Mouse (Mus musculus) heart, embryonic 13.5 days (tissue): ENCODE measurements at regions not wholly inside any gene's neighbourhood (a gene's known extent, or its start where the extent isn't known, plus 50 kb on each side); places are given as distances from the start of the nearest gene placed in this dataset.
A peak's percentile ranks its signal among the peaks of the same experiment; 100 is the strongest.
"Not testable (repeated sequence)": the region's sequence is repeated elsewhere in the genome, so short reads cannot be mapped to it uniquely, and the experiment has no call there.

Experiments
- ATAC-seq: fragments of 200-750 bp; cut with Nextera tagmentation; 2 replicates; pipeline ENCODE4 v1.8.0; 2017; ENCODE audit warnings: moderate TSS enrichment; ENCODE audit not compliant: insufficient number of reproducible peaks, low FRiP score, low TSS enrichment; ENCODE audit errors: extremely low read depth
- H3K27ac ChIP-seq: fragments of 300-500 bp; sonication (generic); replicated peaks from 2 replicates; pipeline ENCODE4 v1.5.1; 2015; ENCODE audit warnings: moderate library complexity, mild to moderate bottlenecking, inconsistent platforms
- H3K27me3 ChIP-seq: fragments of 300-500 bp; sonication (generic); replicated peaks from 2 replicates; pipeline ENCODE4 v1.6.1; 2015; ENCODE audit warnings: mild to moderate bottlenecking, inconsistent platforms
- H3K36me3 ChIP-seq: fragments of 300-500 bp; sonication (generic); 2 replicates; pipeline ENCODE4 v1.6.1; 2015; ENCODE audit warnings: mild to moderate bottlenecking, inconsistent platforms
- H3K4me1 ChIP-seq: fragments of 300-500 bp; sonication (generic); 2 replicates; pipeline ENCODE4 v1.6.1; 2015; ENCODE audit warnings: inconsistent platforms
- H3K4me2 ChIP-seq: fragments of 300-500 bp; sonication (generic); 2 replicates; pipeline ENCODE4 v1.6.1; 2015; ENCODE audit warnings: inconsistent platforms, mild to moderate bottlenecking, moderate library complexity
- H3K4me3 ChIP-seq: fragments of 300-500 bp; sonication (generic); 2 replicates; pipeline ENCODE4 v1.5.1; 2015; ENCODE audit warnings: moderate library complexity, mild to moderate bottlenecking, inconsistent platforms
- H3K9ac ChIP-seq: fragments of 300-500 bp; sonication (generic); 2 replicates; pipeline ENCODE4 v1.6.1; 2015; ENCODE audit warnings: inconsistent platforms, mild to moderate bottlenecking, moderate library complexity
- H3K9me3 ChIP-seq: fragments of 300-500 bp; sonication (generic); 2 replicates; pipeline ENCODE4 v1.6.1; 2016; ENCODE audit warnings: inconsistent platforms
- WGBS: fragments of 180-500 bp; shearing (Covaris S2); methylation state at CpG from one replicate; pipeline ENCODE4 v1.1.7; 2015; ENCODE audit warnings: mixed read lengths; 5-methylcytosine and 5-hydroxymethylcytosine counted together

GRCm38 (mm10) chr2:17934610-17935009, 62.1 kb downstream of the H2al2a start:
- no peaks in the 10 kb centered on the region for H3K36me3 ChIP-seq
- H3K4me3 ChIP-seq, result no peak overlapping the region
- peaks cover 7% of the 10 kb centered on the region for H3K9me3 ChIP-seq
- no peaks in the 10 kb centered on the region for H3K27me3 ChIP-seq
- H3K4me2 ChIP-seq, result no peak overlapping the region
- H3K9ac ChIP-seq, result no peak overlapping the region
- H3K27ac ChIP-seq, result no peak overlapping the region
- H3K4me1 ChIP-seq, result peaks cover 38% of the 10 kb centered on the region
- ATAC-seq, result no peak
- 88% methylated on average over 10 of the region's 10 CpGs for WGBS

- no peak for ATAC-seq
- peak overlapping the region; percentile 42 for H3K4me3 ChIP-seq
- WGBS, result 33% methylated on average over 15 of the region's 15 CpGs
Measured at GRCm38 (mm10) chr2:17932932-17933790, 63.6 kb downstream of the H2al2a start.

DNA sequence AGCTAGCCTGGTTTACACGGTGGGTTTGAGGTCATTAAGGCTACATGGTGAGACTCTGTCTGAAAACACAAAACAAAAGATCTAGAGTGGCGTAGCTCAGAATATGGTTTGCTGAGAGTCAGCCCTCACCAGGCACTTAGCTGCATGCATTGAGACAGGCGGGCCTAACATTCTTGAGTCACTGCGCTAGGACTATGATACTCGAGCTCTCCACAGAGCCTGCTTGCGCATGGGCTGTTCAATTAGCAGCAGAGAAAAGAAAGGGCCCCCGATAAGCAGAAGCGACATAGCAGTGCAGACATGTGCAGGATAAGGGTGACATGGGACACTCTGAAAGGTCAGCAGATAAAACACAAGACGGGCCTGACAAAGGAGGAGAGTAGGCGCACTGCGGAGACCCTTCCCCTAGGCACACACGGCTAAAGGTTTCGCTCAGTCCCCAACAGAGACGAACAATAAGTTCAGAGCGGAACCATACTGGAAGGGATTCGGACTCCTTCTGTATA, 64.3 kb downstream of the H2al2a start:
- H3K27me3 ChIP-seq, result no peaks in the 10 kb centered on the region
- no peaks in the 10 kb centered on the region for H3K36me3 ChIP-seq
- peak overlapping the region; percentile 42 for H3K4me3 ChIP-seq
- ATAC-seq, result peak; percentile 34; the same call in 1 of the 2 replicates
- WGBS, result 16% methylated on average over 16 of the region's 16 CpGs
- H3K9me3 ChIP-seq, result peaks cover 7% of the 10 kb centered on the region
- peak overlapping the region; percentile 90 for H3K27ac ChIP-seq
- H3K4me1 ChIP-seq, result peaks cover 31% of the 10 kb centered on the region
- peak overlapping the region; percentile 69 for H3K4me2 ChIP-seq
- peak overlapping the region; percentile 64 for H3K9ac ChIP-seq

More at GRCm38 (mm10) chr2:17932932-17933790, 63.6 kb downstream of the H2al2a start:
- Histone ChIP-seq H3K4me1 (peaks cover 31% of the 10 kb centered on the region), H3K27ac (peak overlapping the region; percentile 90), H3K27me3 (no peaks in the 10 kb centered on the region), H3K9me3 (peaks cover 7% of the 10 kb centered on the region), H3K4me2 (peak overlapping the region; percentile 69), H3K36me3 (no peaks in the 10 kb centered on the region), H3K9ac (peak overlapping the region; percentile 64)

- no peak overlapping the region for H3K4me3 ChIP-seq
- 0 out of 2 replicates have a peak overlapping the region, but pooled peaks have one; percentile 64 for H3K9ac ChIP-seq
- ATAC-seq, result no peak
- peak overlapping the region; percentile 90 for H3K27ac ChIP-seq
- H3K4me2 ChIP-seq, result peak overlapping the region; percentile 69
- no peaks in the 10 kb centered on the region for H3K27me3 ChIP-seq
- peaks cover 7% of the 10 kb centered on the region for H3K9me3 ChIP-seq
- no peaks in the 10 kb centered on the region for H3K36me3 ChIP-seq
- peaks cover 31% of the 10 kb centered on the region for H3K4me1 ChIP-seq
- 63% methylated on average over 5 of the region's 5 CpGs for WGBS
Measured at GRCm38 (mm10) chr2:17931881-17932280, 64.9 kb downstream of the H2al2a start.

GRCm38 (mm10) chr2:17918861-17919648, 77.7 kb downstream of the H2al2a start:
- Histone ChIP-seq H3K9ac (no peak overlapping the region), H3K4me3 (no peak overlapping the region), H3K27me3 (no peaks in the 10 kb centered on the region), H3K9me3 (no peaks in the 10 kb centered on the region), H3K36me3 (no peaks in the 10 kb centered on the region), H3K4me2 (no peak overlapping the region), H3K27ac (no peak overlapping the region), H3K4me1 (no peaks in the 10 kb centered on the region)
- no peak for ATAC-seq
- 52% methylated on average over 1 of the region's 1 CpGs for WGBS

GRCm38 (mm10) chr2:17917238-17917946, 79.4 kb downstream of the H2al2a start:
- H3K9ac ChIP-seq, result no peak overlapping the region
- peak overlapping the region; percentile 35 for H3K4me2 ChIP-seq
- no peaks in the 10 kb centered on the region for H3K4me1 ChIP-seq
- ATAC-seq, result no peak
- WGBS, result 16% methylated on average over 8 of the region's 8 CpGs
- H3K4me3 ChIP-seq, result no peak overlapping the region
- no peaks in the 10 kb centered on the region for H3K36me3 ChIP-seq
- no peaks in the 10 kb centered on the region for H3K27me3 ChIP-seq
- no peak overlapping the region for H3K27ac ChIP-seq
- no peaks in the 10 kb centered on the region for H3K9me3 ChIP-seq

DNA sequence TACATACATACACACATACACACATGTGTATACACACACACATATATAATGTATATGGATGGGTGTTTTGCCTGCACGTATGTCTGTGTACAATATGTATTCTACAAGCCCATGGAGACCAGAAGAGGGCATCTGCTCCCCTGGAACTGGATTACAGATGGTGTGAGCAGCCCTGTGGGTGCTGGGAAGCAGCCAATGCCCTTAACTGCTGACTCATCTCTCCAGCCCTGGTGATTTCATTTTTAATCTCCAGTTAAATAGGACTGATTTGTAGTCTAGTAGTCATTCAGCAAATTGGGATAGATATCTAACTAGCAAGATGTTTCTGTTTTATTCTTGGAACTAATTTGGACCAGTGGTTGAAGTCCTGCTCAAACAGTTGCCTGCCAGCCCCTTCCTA, 94.1 kb downstream of the H2al2a start:
- Histone ChIP-seq H3K9ac (no peak overlapping the region), H3K4me1 (no peaks in the 10 kb centered on the region), H3K9me3 (no peaks in the 10 kb centered on the region), H3K4me2 (no peak overlapping the region), H3K36me3 (no peaks in the 10 kb centered on the region), H3K27ac (no peak overlapping the region), H3K27me3 (peaks cover 13% of the 10 kb centered on the region; the same call in 1 of the 2 replicates), H3K4me3 (no peak overlapping the region)
- no peak for ATAC-seq
- 59% methylated on average over 1 of the region's 1 CpGs for whole genome bisulfite sequencing

DNA sequence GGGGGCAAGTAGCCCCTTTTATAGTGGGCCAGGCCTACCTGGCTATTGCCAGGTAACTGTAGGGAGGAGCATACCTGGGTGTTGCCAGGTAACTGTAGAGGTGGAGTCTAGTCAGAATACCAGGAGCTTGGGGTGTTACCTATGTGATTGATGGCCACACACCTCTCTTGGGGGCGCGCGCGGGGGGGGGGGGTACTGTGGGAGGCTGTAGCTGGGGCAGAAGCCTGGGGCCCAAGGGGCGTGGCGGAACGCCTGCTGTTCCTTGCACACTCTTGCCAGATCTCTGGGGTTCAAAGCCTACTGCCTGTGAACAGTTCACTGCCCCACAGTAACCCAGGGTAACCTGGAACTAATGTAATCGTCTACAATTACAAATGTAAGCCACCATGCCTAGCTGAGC, 96.6 kb downstream of the H2al2a start:
- no peak for ATAC-seq
- Histone ChIP-seq H3K9ac (no peak overlapping the region), H3K4me1 (no peaks in the 10 kb centered on the region), H3K9me3 (no peaks in the 10 kb centered on the region), H3K36me3 (no peaks in the 10 kb centered on the region), H3K4me2 (peak overlapping the region; percentile 39), H3K4me3 (no peak overlapping the region), H3K27me3 (peaks cover 13% of the 10 kb centered on the region; the same call in 1 of the 2 replicates), H3K27ac (no peak overlapping the region)
- WGBS, result 45% methylated on average over 8 of the region's 8 CpGs

- WGBS, result 26% methylated on average over 3 of the region's 3 CpGs
- no peak overlapping the region for H3K4me2 ChIP-seq
- ATAC-seq, result no peak
Measured at GRCm38 (mm10) chr2:17898780-17899179, 98.0 kb downstream of the H2al2a start.

GRCm38 (mm10) chr2:17896036-17896435, 100.7 kb downstream of the H2al2a start:
- Histone ChIP-seq H3K27me3 (peaks cover 8% of the 10 kb centered on the region; the same call in 1 of the 2 replicates), H3K36me3 (no peaks in the 10 kb centered on the region), H3K4me1 (no peaks in the 10 kb centered on the region), H3K9ac (no peak overlapping the region), H3K4me2 (no peak overlapping the region), H3K9me3 (no peaks in the 10 kb centered on the region; the same call in 1 of the 2 replicates), H3K4me3 (no peak overlapping the region), H3K27ac (no peak overlapping the region)
- WGBS, result 90% methylated on average over 2 of the region's 2 CpGs
- ATAC-seq, result no peak

More at GRCm38 (mm10) chr2:17898780-17899179, 98.0 kb downstream of the H2al2a start:
- Histone ChIP-seq H3K27me3 (peaks cover 13% of the 10 kb centered on the region; the same call in 1 of the 2 replicates), H3K9me3 (no peaks in the 10 kb centered on the region), H3K27ac (no peak overlapping the region), H3K9ac (no peak overlapping the region), H3K4me3 (no peak overlapping the region), H3K36me3 (no peaks in the 10 kb centered on the region), H3K4me1 (no peaks in the 10 kb centered on the region)

DNA sequence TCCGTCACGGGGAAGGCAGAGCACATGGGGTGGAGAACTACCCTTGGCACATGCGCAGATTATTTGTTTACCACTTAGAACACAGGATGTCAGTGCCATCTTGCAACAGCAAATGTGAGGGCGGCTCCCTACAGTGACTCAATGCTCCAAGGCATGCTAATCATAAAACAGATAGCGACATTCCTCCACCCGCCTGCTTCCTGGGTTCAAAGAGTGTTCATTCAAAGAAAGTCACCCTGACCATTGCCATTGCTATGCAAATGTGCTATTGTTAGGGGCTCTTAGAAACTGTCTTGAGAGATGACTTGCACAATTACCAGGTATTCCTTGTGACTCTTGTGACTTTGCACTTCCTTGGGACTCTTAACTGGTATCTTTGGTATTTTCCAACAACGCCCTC, 104.1 kb downstream of the H2al2a start:
- not testable (repeated sequence) for H3K27ac ChIP-seq, H3K4me1 ChIP-seq, H3K4me3 ChIP-seq, H3K36me3 ChIP-seq, H3K9me3 ChIP-seq, H3K4me2 ChIP-seq, ATAC-seq, H3K27me3 ChIP-seq, H3K9ac ChIP-seq
- WGBS, result 89% methylated on average over 7 of the region's 7 CpGs
